Mouse (Mus musculus): ENCODE measurements around the gene Bcor. TPM values are rescaled to one million over a fixed set of nuclear protein-coding genes. Genes with fewer than 3 reads are reported as not detected.

Gene Bcor
- polyA plus RNA-seq, 1 experiment from 2014 or later, result 26.5 TPM

DNA sequence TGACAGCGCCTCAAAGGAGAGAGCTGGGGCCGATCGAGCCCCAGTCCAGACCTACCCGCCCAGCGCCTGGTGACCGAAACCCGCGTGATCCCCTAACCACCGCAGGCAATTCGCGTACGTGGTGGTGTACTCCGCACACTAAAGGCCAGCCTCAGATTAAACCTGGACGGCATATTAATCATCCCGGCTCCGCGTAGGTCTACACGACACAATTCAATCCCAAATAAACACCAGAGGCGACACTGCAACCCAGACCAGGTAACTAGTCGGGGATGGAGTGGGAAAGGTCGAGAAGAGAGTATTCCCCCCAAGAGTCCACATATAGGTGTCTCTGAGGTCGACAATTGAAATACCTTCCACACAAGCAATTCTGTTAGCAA is 82.6 kb downstream of the Bcor start:
- Histone ChIP-seq H3K27ac (peak overlapping the region; percentile 92), H3K36me3 (no peaks in the 10 kb centered on the region), H3K9me3 (replicated peaks) (no peaks in the 10 kb centered on the region), H3K4me1 (peaks cover 65% of the 10 kb centered on the region), H3K27me3 (ENCODE audit: low read depth, poor library complexity, severe bottlenecking) (peaks cover 100% of the 10 kb centered on the region), H3K4me3 (peak overlapping the region; percentile 69)
- DNase-seq (ENCODE audit: low spot score), result no peak
- WGBS, result 2% methylated on average over 22 of the region's 22 CpGs

DNA sequence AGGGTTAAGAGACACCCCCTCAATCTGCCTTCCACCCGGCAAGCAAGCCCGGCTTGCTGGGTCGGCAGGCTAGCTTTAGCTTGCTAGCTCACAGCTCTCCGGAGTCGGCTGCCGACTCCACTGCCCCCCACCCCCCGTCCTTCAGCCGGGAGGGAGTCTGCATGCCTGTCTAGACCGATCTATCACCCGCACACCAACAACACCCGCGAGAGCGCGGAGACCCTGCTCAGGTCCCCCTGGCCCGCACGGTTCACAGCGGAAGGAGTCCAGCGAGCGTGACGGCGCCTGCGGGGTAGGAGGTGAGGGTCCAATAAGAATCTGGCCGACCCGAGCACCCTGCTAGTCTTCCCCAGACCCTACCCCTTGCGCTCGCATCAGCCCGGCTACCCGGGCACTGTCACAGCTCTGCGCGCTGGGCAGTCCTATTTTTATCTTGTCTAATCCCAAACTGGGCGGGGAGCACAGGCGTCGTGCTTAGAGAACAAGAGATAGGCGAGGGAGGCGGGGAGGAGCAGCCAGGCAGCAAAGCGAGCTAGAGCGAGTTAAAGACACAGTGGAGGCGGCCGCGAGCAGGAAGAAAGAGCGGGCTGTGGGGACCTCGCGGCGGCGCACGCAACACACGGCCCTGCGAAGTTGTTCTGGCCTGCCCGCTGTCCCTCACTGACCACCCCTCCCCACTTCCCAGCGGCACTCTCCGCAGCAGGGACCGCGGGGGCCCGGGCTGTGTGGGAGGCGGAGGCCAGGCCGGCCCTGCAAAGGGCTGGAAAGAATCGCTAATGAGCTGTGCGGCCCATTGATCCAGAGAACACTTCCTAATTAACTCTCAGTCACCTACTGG is 83.2 kb downstream of the Bcor start:
- Histone ChIP-seq H3K27ac (peak overlapping the region; percentile 81), H3K27me3 (ENCODE audit: low read depth, poor library complexity, severe bottlenecking) (peaks cover 100% of the 10 kb centered on the region), H3K4me1 (peaks cover 65% of the 10 kb centered on the region), H3K36me3 (no peaks in the 10 kb centered on the region), H3K9me3 (replicated peaks) (no peaks in the 10 kb centered on the region), H3K4me3 (peak overlapping the region; percentile 69)
- peak; percentile 56 for DNase-seq (ENCODE audit: low spot score)
- under 1% methylated on average over 56 of the region's 58 CpGs for WGBS

DNA sequence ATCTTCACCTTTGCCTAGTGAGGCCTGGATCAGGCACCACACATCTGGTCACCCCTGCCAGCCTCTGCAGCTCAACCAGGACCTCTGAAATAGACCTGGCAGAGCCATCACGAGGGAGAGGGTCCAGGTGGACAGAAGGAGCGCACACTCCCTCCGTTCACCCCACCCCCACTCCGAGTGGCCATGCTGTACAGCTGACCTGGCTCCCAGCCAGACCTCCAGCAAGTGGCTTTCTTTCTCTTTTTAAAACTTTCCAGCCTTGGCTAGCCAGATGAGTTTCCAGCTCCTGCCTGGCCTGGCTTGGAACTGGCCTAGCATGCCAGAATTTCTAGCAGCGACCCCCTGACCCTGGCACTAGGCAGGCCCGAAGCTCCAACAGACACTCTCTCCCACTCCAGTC is 87.4 kb downstream of the Bcor start:
- no peak for DNase-seq (ENCODE audit: low spot score)
- Histone ChIP-seq H3K9me3 (replicated peaks) (no peaks in the 10 kb centered on the region), H3K4me3 (no peak overlapping the region), H3K36me3 (no peaks in the 10 kb centered on the region), H3K27me3 (ENCODE audit: low read depth, poor library complexity, severe bottlenecking) (peaks cover 100% of the 10 kb centered on the region), H3K4me1 (peaks cover 87% of the 10 kb centered on the region), H3K27ac (no peak overlapping the region)
- 31% methylated on average over 6 of the region's 6 CpGs for WGBS

DNA sequence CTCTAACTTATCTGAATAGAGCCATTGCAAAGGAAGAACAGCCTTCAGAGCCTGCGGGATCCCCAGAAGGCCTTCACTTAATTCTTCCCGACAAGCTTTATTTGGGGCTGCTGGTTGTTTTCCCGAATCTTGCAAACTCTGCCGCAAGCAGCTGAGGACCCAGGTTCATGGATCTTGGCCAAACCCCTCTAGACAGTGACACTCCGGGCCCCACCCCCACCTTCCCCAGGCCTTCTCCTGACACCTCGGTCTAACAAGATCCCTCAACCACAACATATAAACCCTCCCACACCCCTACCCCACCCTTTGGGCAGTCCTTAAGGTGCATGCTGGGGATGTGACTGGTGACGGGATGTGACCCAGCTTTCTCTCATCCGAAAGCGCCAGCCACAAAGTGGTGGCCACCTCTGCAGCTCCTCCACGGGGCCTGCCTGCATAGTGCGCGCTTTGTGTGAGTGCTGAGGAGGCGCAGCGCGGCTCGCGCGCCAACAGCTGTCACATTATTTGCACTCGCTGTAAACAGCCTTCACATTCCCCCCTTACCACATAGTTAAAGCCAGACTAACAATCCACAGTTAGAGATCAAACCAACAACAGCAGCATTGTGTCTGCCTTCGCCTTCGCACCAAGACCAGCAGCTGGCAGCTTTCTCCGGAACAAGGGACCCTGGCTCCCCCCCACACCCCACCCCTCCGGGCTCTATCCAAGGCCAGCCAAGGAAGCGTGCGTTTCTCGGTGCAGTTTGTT is 91.0 kb downstream of the Bcor start:
- peak; percentile 49 for DNase-seq (ENCODE audit: low spot score)
- peaks cover 98% of the 10 kb centered on the region for H3K4me1 ChIP-seq
- no peaks in the 10 kb centered on the region for H3K9me3 ChIP-seq (replicated peaks)
- H3K36me3 ChIP-seq, result no peaks in the 10 kb centered on the region
- peak overlapping the region; percentile 25; the same call in 1 of the 2 replicates for H3K4me3 ChIP-seq
- peak overlapping the region; percentile 47; the same call in 1 of the 2 replicates for H3K27ac ChIP-seq
- 3% methylated on average over 26 of the region's 26 CpGs for WGBS
- H3K27me3 ChIP-seq (ENCODE audit: low read depth, poor library complexity, severe bottlenecking), result peaks cover 100% of the 10 kb centered on the region

DNA sequence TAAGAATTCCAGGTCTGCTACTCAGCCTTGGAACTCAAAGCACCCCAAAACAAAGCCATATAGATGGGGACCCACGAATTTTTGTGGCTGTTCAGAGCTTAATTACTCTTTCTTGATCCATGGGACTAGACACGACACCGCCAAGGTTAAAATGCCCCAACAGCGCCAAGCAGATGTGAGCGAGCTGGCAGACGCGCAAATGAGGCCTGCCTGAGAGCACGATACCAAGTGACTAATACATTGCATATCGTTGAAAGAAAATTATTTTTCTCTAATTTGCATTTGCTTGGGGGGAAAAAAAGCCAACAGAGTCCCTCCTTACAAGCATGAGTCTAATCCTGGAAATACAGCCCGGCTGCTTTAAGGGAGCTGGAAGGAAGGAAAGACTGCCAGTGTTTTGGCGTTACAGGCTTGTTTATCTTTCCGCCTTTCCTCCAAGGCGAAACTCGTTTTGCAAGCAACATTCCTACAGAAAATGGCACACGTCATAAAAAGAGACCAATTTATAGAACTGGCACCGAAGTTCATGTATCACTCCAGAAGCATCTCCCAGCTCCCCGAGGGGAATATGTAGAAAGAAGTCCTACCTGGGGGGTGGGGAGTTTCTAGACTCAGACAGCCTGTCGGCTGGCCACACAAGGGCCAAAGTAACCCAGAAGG is 92.2 kb downstream of the Bcor start:
- Histone ChIP-seq H3K4me3 (no peak overlapping the region), H3K27ac (no peak overlapping the region; the same call in 1 of the 2 replicates), H3K36me3 (no peaks in the 10 kb centered on the region), H3K4me1 (peaks cover 98% of the 10 kb centered on the region), H3K27me3 (ENCODE audit: low read depth, poor library complexity, severe bottlenecking) (peaks cover 100% of the 10 kb centered on the region), H3K9me3 (replicated peaks) (no peaks in the 10 kb centered on the region)
- WGBS, result 10% methylated on average over 18 of the region's 18 CpGs
- no peak for DNase-seq (ENCODE audit: low spot score)

DNA sequence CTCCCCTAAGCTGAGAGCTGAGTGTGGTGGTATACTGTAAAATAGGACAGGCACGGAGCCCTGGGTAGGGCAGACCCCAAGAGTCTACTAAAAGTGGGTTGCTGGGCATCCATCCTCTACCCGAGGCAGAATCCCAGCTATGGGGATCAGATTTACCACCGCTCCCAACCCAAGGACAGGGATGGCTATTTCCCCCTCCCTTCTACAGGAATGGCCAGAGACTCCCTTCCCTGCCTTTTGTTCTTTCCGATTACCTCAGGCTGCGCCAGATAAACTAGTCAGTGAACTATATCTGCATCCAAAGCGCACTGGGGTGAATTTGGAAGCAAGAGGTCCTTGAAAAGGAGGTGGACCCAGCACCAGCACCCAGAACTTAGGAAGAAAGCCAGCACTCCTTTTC is 93.1 kb downstream of the Bcor start:
- 0 out of 2 replicates have a peak overlapping the region, but pooled peaks have one; percentile 30 for H3K27ac ChIP-seq
- no peaks in the 10 kb centered on the region for H3K9me3 ChIP-seq (replicated peaks)
- H3K27me3 ChIP-seq (ENCODE audit: low read depth, poor library complexity, severe bottlenecking), result peaks cover 100% of the 10 kb centered on the region
- 6% methylated on average over 6 of the region's 6 CpGs for WGBS
- H3K36me3 ChIP-seq, result no peaks in the 10 kb centered on the region
- H3K4me1 ChIP-seq, result peaks cover 98% of the 10 kb centered on the region
- no peak for DNase-seq (ENCODE audit: low spot score)
- H3K4me3 ChIP-seq, result peak overlapping the region; percentile 10; the same call in 1 of the 2 replicates

DNA sequence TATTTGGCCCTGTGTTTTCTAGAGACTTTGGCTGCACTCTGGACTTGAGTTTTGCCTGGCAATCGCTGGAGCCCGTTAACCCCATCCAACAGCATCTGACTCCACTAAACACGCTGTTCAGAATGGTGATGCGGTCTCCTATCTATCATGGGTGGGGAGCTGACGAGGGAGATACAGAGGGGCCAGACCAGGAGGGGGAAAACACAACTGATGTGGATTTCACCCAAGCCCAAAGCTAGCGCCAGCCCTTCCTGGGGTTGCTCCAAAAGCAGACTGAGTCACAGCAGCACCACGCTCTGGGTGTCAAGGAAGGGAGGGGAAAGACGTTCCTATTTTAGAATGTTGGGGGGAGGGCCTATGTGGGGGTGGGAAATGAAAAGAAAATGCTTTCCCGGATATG is 94.4 kb downstream of the Bcor start:
- no peak overlapping the region for H3K27ac ChIP-seq
- peaks cover 95% of the 10 kb centered on the region for H3K4me1 ChIP-seq
- no peaks in the 10 kb centered on the region for H3K36me3 ChIP-seq
- no peak for DNase-seq (ENCODE audit: low spot score)
- H3K27me3 ChIP-seq (ENCODE audit: low read depth, poor library complexity, severe bottlenecking), result peaks cover 100% of the 10 kb centered on the region
- no peak overlapping the region for H3K4me3 ChIP-seq
- H3K9me3 ChIP-seq (replicated peaks), result no peaks in the 10 kb centered on the region
- 39% methylated on average over 9 of the region's 9 CpGs for WGBS

DNA sequence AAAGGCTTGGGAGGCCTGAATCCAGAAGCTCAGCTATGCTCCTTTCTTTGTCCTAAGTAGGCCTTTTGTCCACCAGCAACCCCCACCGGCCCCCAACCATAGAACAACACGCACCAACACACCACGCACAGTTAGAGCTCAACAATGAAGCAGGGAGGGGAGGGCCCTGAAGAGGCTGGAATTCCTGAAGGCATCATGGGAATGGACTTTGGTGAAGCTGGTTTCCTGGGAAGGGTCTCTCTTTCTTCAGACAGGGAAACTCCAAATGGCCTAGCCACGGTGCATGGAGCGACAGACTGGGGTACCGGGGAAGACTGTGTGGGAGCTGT is 97.3 kb downstream of the Bcor start:
- peaks cover 21% of the 10 kb centered on the region for H3K36me3 ChIP-seq
- peak overlapping the region; percentile 72 for H3K27ac ChIP-seq
- H3K4me1 ChIP-seq, result peaks cover 67% of the 10 kb centered on the region
- H3K9me3 ChIP-seq (replicated peaks), result no peaks in the 10 kb centered on the region
- peak; percentile 30 for DNase-seq (ENCODE audit: low spot score)
- WGBS, result 28% methylated on average over 6 of the region's 6 CpGs
- H3K4me3 ChIP-seq, result peak overlapping the region; percentile 4; the same call in 1 of the 2 replicates
- H3K27me3 ChIP-seq (ENCODE audit: low read depth, poor library complexity, severe bottlenecking), result peaks cover 99% of the 10 kb centered on the region

DNA sequence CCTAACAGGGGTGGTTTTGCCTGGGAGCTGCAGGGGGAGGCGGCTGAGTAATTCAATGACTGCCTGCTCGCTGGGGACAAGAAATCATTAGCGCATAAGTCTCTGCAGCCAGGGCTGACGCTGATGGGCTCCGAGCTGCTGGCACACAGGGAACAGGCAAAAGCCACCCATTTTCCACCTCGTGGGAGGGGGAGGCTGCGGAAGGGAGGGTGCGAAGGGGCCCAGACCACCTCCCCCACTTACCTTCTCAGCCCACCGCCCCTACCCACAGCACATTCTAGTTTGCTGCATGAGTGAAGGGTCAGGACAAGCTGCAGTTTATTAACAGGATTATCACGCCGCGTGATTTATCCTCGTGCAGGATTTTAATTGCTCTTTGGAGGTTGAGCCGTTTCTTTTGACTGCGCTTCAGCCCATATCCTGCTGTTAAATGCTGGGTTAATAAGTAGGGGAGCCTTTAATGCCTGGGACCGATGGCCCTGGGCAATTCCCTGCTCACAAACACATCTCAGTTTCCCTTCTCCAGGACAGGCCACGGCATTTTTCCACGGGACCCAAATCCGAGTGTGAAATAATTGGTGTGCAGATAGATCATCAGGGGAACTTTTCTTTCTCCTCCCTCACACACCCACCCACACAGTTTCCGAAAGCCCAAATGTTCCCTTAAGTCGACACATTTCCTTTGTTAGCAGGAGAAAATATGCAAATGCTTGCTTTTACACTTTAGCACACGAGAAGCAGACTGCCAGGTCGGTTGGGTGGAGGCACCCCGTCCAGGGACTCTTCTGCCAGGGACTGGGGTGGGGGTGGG is 97.8 kb downstream of the Bcor start:
- Histone ChIP-seq H3K4me1 (peaks cover 61% of the 10 kb centered on the region), H3K27me3 (ENCODE audit: low read depth, poor library complexity, severe bottlenecking) (peaks cover 99% of the 10 kb centered on the region)
- WGBS, result 17% methylated on average over 24 of the region's 24 CpGs

DNA sequence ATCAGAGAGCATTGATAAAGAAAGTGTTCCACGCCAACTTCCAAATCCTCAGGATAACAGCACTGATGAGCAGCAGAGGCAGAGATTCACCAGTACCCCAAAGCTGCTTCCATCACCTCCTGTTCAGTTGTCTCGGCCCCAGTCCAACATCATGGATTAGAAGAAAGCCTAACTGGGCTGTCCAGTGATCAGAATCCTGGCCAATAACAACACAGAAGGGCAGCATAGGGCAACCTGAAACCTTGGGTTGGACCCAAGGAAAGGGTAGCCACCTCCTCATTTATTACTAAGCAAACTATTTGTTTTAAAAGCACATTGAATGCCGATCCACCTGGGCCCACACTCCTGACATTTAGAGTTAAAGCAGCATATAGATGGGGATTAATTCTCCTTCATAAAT is 99.3 kb downstream of the Bcor start:
- no peaks in the 10 kb centered on the region for H3K9me3 ChIP-seq (replicated peaks)
- H3K4me1 ChIP-seq, result peaks cover 46% of the 10 kb centered on the region
- no peak overlapping the region for H3K4me3 ChIP-seq
- H3K27ac ChIP-seq, result no peak overlapping the region
- H3K36me3 ChIP-seq, result peaks cover 42% of the 10 kb centered on the region
- DNase-seq (ENCODE audit: low spot score), result no peak
- H3K27me3 ChIP-seq (ENCODE audit: low read depth, poor library complexity, severe bottlenecking), result peaks cover 97% of the 10 kb centered on the region
- WGBS, result 77% methylated on average over 3 of the region's 3 CpGs

More for the DNA sequence above, 97.8 kb downstream of the Bcor start:
- peak; percentile 36 for DNase-seq (ENCODE audit: low spot score)
- H3K4me3 ChIP-seq, result peak overlapping the region; percentile 4; the same call in 1 of the 2 replicates
- H3K9me3 ChIP-seq (replicated peaks), result no peaks in the 10 kb centered on the region
- H3K27ac ChIP-seq, result peak overlapping the region; percentile 72
- peaks cover 27% of the 10 kb centered on the region for H3K36me3 ChIP-seq

DNA sequence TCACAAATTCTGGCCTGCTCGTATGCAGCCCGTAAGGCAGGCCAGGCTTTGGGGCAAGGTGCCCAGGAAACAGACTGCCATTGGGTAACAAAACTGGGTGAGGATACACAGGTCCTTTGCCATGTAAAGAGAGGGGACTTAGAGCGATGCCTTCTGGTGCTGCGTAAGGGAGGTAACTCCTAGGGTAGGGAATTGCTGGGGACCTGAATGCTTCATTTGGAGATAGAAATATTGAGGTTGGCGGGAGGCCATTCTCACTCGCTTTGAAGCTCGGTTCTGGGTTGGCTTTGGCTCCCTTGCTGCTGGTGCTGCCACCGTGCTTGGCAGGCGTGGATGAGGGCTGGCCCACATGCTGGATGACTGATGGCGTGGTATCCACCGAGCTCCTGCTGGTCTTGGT is 102.9 kb downstream of the Bcor start:
- H3K9me3 ChIP-seq (replicated peaks), result no peaks in the 10 kb centered on the region
- peaks cover 86% of the 10 kb centered on the region for H3K27me3 ChIP-seq (ENCODE audit: low read depth, poor library complexity, severe bottlenecking)
- 94% methylated on average over 11 of the region's 11 CpGs for WGBS
- H3K27ac ChIP-seq, result no peak overlapping the region
- peaks cover 11% of the 10 kb centered on the region for H3K4me1 ChIP-seq
- no peak for DNase-seq (ENCODE audit: low spot score)
- peaks cover 70% of the 10 kb centered on the region for H3K36me3 ChIP-seq
- no peak overlapping the region for H3K4me3 ChIP-seq

DNA sequence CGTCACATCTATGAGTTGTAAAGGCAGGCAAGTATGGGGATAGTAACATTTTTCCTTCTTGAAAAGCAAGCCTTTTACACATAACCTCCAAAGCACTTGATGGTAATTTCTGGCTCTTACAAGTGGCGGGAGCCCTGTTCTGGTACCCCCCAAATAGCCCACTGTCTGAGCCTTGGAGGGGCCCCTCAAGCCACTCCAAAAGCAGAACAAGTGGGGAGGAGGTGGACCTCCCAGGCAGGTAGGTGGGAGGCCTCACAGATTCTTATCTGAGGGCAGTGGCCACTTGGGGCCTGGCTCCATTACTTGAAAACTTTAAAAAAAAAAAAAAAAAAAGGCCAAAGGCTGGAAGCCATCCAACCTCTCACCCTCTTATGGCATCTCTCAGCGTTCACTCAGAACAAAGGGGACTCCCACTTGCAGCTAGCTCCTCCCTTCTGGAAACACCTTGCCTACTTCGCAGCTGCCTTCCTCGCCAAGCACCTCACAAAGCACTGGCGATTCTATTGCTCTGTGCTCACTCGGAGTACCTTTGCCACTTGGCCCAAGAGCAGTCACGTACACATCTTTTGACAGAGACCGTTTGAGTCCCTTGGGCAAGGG is 106.7 kb downstream of the Bcor start:
- 78% methylated on average over 9 of the region's 9 CpGs for WGBS
- Histone ChIP-seq H3K4me1 (peaks cover 6% of the 10 kb centered on the region; the same call in 1 of the 2 replicates), H3K27ac (no peak overlapping the region), H3K36me3 (peaks cover 90% of the 10 kb centered on the region), H3K9me3 (replicated peaks) (no peaks in the 10 kb centered on the region), H3K4me3 (no peak overlapping the region), H3K27me3 (ENCODE audit: low read depth, poor library complexity, severe bottlenecking) (peaks cover 80% of the 10 kb centered on the region)
- no peak for DNase-seq (ENCODE audit: low spot score)
